Mouse (Mus musculus) heart, embryonic 10.5 days (tissue): Measurements from ENCODE around the gene Olfr642. TPM values are rescaled to one million over a fixed set of nuclear protein-coding genes. Genes with fewer than 3 reads are reported as not detected.

ENCODE experiments used
- DNase-seq: peaks from one replicate; pipeline ENCODE4 v3.0.0-alpha.2; 2017; ENCODE audit warnings: low spot score
- H3K27ac ChIP-seq: fragments of 300-500 bp; sonication (generic); 2 replicates; pipeline ENCODE4 v1.5.1; 2016; ENCODE audit warnings: mild to moderate bottlenecking
- H3K27me3 ChIP-seq: fragments of 300-500 bp; sonication (generic); 2 replicates; pipeline ENCODE4 v1.6.1; 2016; ENCODE audit warnings: mild to moderate bottlenecking; ENCODE audit not compliant: poor library complexity, insufficient read depth, severe bottlenecking
- H3K36me3 ChIP-seq: fragments of 300-500 bp; sonication (generic); 2 replicates; pipeline ENCODE4 v1.6.1; 2016; ENCODE audit warnings: mild to moderate bottlenecking, moderate library complexity
- H3K4me1 ChIP-seq: fragments of 300-500 bp; sonication (generic); 2 replicates; pipeline ENCODE4 v1.6.1; 2016; ENCODE audit warnings: mild to moderate bottlenecking
- H3K4me3 ChIP-seq: fragments of 300-500 bp; sonication (generic); 2 replicates; pipeline ENCODE4 v1.5.1; 2016; ENCODE audit warnings: mild to moderate bottlenecking, moderate library complexity
- H3K9me3 ChIP-seq: fragments of 300-500 bp; sonication (generic); 2 replicates; pipeline ENCODE4 v1.6.1; 2016; ENCODE audit warnings: mild to moderate bottlenecking, moderate library complexity
- WGBS: fragments of 180-500 bp; shearing (Covaris S2); methylation state at CpG from one replicate; pipeline ENCODE4 v1.1.7; 2016; 5-methylcytosine and 5-hydroxymethylcytosine counted together
- polyA plus RNA-seq: library from polyadenylated mRNA; unstranded; fragments of >200 nt; fragmentation: Nextera tagmentation; extraction: Ambion mirVana; gene quantifications from 2 replicates; pipeline ENCODE4 v1.2.1, GENCODE M21; 2016

The Olfr642 gene
- polyA plus RNA-seq = not detected in 2 replicates

- no peaks in the 10 kb centered on the region for H3K36me3 ChIP-seq
- DNase-seq = no peak
- 60% methylated on average over 1 of the region's 1 CpGs for WGBS
Observed at GRCm38 (mm10) chr7:104052566-104052965, at the start of gene Olfr642. TSS of gene Olfr642 (minus strand) at chr7:104052666.

GRCm38 (mm10) chr7:104085365-104085764 is 32.9 kb upstream of the Olfr642 start, which contains the start of gene Olfr645:
TSS of gene Olfr645 (minus strand) at chr7:104085465.
- Histone ChIP-seq H3K9me3 (no peaks in the 10 kb centered on the region), H3K27me3 (no peaks in the 10 kb centered on the region), H3K27ac (no peak within 1 kb of the TSS), H3K36me3 (no peaks in the 10 kb centered on the region), H3K4me3 (no peak within 1 kb of the TSS), H3K4me1 (no peaks in the 10 kb centered on the region)
- DNase-seq = no peak
- WGBS = 60% methylated on average over 1 of the region's 1 CpGs

More at GRCm38 (mm10) chr7:104052566-104052965, at the start of gene Olfr642:
- no peak within 1 kb of the TSS for H3K27ac ChIP-seq
- no peaks in the 10 kb centered on the region for H3K9me3 ChIP-seq
- no peak within 1 kb of the TSS for H3K4me3 ChIP-seq
- H3K4me1 ChIP-seq = no peaks in the 10 kb centered on the region
- H3K27me3 ChIP-seq = no peaks in the 10 kb centered on the region

DNA sequence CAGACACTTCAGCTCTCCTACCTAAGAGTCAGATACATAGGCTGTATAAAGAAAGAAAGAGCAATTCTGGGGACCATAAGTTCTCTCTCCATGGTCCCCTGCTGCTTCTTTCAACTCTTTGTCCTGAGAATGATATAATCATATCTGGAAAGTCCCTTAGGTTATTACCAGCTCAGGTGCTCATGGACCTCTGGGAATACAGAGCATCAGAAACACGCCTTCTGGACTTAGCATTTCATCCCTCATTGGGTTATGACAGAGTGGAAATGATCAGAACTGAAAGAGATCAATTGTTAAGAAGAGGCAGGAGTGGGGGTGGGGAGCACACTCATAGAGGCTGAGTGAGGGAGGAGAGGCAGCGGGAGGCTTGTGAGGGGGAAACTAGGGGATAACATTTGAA is 19.3 kb upstream of the Olfr642 start, which contains the start of gene Olfr644:
TSS of gene Olfr644 (minus strand) at position 101 of the 400 bp plus-strand sequence.
- WGBS = 70% methylated on average over 2 of the region's 2 CpGs
- no peak within 1 kb of the TSS for H3K4me3 ChIP-seq
- H3K4me1 ChIP-seq = no peaks in the 10 kb centered on the region
- H3K36me3 ChIP-seq = no peaks in the 10 kb centered on the region
- no peak within 1 kb of the TSS for H3K27ac ChIP-seq
- no peaks in the 10 kb centered on the region for H3K9me3 ChIP-seq
- DNase-seq = no peak
- H3K27me3 ChIP-seq = no peaks in the 10 kb centered on the region

DNA sequence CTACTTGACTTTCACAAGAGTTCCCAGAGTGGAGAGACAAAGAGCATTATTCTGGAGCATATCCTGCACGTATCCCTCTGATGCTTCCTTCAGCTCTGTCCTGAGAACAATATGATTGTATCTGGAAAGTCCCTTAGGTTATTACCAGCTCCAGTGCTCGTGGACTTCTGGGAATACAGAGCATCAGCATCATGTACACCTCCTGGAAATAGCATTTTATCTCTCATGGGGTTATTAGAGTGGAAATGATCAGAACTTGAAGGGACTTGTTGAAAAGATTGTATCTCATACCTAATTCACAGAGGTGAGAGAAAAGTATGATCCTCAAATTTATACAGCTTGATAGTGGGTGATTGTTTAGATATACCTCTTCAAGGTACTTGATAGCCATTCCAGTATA is 8.9 kb upstream of the Olfr642 start, which contains the start of gene 4930516K23Rik:
TSS of gene 4930516K23Rik (minus strand) at position 101 of the 400 bp plus-strand sequence.
- Histone ChIP-seq H3K4me3 (no peak within 1 kb of the TSS), H3K4me1 (no peaks in the 10 kb centered on the region), H3K27me3 (no peaks in the 10 kb centered on the region), H3K9me3 (no peaks in the 10 kb centered on the region), H3K36me3 (no peaks in the 10 kb centered on the region), H3K27ac (no peak within 1 kb of the TSS)
- WGBS = 47% methylated on average over 2 of the region's 2 CpGs
- DNase-seq = no peak

- Histone ChIP-seq H3K27me3 (no peaks in the 10 kb centered on the region), H3K9me3 (no peaks in the 10 kb centered on the region), H3K36me3 (no peaks in the 10 kb centered on the region), H3K4me3 (no peak overlapping the region), H3K27ac (no peak overlapping the region), H3K4me1 (no peaks in the 10 kb centered on the region)
- WGBS = 87% methylated on average over 1 of the region's 1 CpGs
- no peak for DNase-seq
Observed at GRCm38 (mm10) chr7:104059215-104059614, 6.7 kb upstream of the Olfr642 start.

DNA sequence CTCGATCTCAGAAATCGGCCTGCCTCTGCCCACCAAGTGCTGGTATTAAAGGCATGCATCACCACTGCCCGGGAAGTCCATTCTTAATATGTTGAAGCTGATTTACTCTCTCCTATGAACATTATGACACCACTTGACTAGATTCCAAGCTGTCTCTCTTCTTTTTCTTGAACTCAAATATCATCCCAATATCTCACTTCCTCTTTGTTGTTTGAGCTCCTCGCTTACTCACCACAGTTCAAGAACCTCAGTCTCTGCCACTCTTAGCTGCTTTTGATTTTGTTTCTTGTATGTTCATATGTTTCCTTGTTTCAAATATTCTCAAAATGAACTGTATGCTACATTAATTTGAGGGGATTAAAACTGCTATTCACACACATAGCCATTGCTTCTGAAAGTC is 1.7 kb downstream of the Olfr642 start:
- H3K27me3 ChIP-seq = no peaks in the 10 kb centered on the region
- H3K4me1 ChIP-seq = no peaks in the 10 kb centered on the region
- no peak for DNase-seq
- H3K27ac ChIP-seq = no peak overlapping the region
- H3K36me3 ChIP-seq = no peaks in the 10 kb centered on the region
- WGBS = 79% methylated on average over 4 of the region's 4 CpGs
- no peaks in the 10 kb centered on the region for H3K9me3 ChIP-seq
- no peak overlapping the region for H3K4me3 ChIP-seq

GRCm38 (mm10) chr7:104035145-104035544 is 17.3 kb downstream of the Olfr642 start, which contains the start of gene Olfr641:
TSS of gene Olfr641 (plus strand) at chr7:104035445.
- 62% methylated on average over 1 of the region's 1 CpGs for WGBS
- no peak within 1 kb of the TSS for H3K4me3 ChIP-seq
- no peaks in the 10 kb centered on the region for H3K4me1 ChIP-seq
- no peaks in the 10 kb centered on the region for H3K36me3 ChIP-seq
- H3K9me3 ChIP-seq = no peaks in the 10 kb centered on the region
- no peak within 1 kb of the TSS for H3K27ac ChIP-seq
- no peaks in the 10 kb centered on the region for H3K27me3 ChIP-seq
- no peak for DNase-seq

- Histone ChIP-seq H3K27me3 (no peaks in the 10 kb centered on the region), H3K4me3 (no peak overlapping the region), H3K4me1 (no peaks in the 10 kb centered on the region), H3K27ac (no peak overlapping the region), H3K9me3 (no peaks in the 10 kb centered on the region), H3K36me3 (no peaks in the 10 kb centered on the region)
- no peak for DNase-seq
- WGBS = 71% methylated on average over 3 of the region's 3 CpGs
Observed at GRCm38 (mm10) chr7:104026978-104027377, 25.5 kb downstream of the Olfr642 start.

DNA sequence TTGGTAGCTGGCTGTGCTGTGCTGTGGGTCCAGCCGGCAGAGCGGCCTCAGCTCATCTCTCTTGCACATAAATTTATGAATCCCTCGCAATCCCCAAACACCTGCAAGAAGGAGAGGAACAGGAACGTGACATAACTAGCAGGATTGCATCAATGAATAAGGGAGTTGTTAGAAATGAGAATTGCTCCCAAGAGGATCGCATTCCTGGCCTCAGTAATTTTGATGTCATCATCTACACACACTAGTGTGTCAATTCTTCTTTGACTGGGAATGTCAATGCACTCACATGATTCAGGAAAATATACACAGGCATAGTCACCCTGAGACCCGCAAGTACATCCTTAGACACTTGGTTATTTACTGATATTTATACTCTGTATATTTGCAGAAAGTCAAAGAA is 27.0 kb downstream of the Olfr642 start, which contains the start of gene Olfr640:
TSS of gene Olfr640 (minus strand) at position 101 of the 400 bp plus-strand sequence.
- 69% methylated on average over 6 of the region's 6 CpGs for WGBS
- H3K9me3 ChIP-seq = no peaks in the 10 kb centered on the region
- no peaks in the 10 kb centered on the region for H3K27me3 ChIP-seq
- no peak within 1 kb of the TSS for H3K4me3 ChIP-seq
- H3K4me1 ChIP-seq = no peaks in the 10 kb centered on the region
- no peaks in the 10 kb centered on the region for H3K36me3 ChIP-seq
- DNase-seq = no peak
- no peak within 1 kb of the TSS for H3K27ac ChIP-seq

DNA sequence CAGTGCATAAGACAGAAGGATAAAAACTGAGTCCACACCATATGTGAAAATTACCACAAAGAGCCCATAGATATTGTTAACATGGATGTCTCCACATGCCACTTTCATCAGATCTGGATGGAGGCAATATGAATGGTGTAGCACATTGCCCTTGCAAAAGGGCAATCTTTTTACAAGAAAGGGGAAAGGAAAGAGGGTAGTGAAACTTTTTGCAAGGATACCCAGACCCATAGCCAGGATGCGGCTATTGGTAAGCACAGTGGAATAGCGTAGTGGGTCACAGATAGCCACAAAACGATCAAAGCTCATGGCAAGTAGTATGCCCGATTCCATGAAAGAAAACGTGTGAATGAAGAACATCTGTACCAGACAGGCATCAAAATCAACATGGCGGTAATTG is 30.8 kb downstream of the Olfr642 start:
- Histone ChIP-seq H3K9me3 (no peaks in the 10 kb centered on the region), H3K27ac (no peak overlapping the region), H3K4me1 (no peaks in the 10 kb centered on the region), H3K27me3 (no peaks in the 10 kb centered on the region), H3K4me3 (no peak overlapping the region), H3K36me3 (no peaks in the 10 kb centered on the region)
- WGBS = 80% methylated on average over 6 of the region's 6 CpGs
- no peak for DNase-seq

DNA sequence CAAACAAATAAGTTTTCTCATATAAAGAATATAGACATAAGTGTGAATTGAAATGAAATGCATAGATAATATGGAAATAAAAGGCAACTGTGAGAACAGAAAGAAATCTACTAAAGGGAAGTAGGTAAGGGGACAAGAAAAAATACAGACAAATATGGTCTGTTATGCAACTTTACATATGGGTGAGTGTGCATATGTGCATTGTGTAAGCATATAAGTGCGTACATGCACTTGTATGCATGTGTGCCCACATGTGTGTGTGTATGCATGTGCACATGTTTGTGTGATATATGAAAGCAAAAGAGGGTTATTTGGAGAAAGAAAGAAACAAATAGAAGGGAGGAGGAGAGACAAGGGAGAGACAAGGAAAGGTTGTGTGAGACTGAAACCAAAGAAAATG is 33.5 kb downstream of the Olfr642 start:
- no peaks in the 10 kb centered on the region for H3K9me3 ChIP-seq
- 79% methylated on average over 1 of the region's 1 CpGs for WGBS
- no peak overlapping the region for H3K4me3 ChIP-seq
- no peaks in the 10 kb centered on the region for H3K27me3 ChIP-seq
- H3K4me1 ChIP-seq = no peaks in the 10 kb centered on the region
- no peaks in the 10 kb centered on the region for H3K36me3 ChIP-seq
- no peak for DNase-seq
- H3K27ac ChIP-seq = no peak overlapping the region

DNA sequence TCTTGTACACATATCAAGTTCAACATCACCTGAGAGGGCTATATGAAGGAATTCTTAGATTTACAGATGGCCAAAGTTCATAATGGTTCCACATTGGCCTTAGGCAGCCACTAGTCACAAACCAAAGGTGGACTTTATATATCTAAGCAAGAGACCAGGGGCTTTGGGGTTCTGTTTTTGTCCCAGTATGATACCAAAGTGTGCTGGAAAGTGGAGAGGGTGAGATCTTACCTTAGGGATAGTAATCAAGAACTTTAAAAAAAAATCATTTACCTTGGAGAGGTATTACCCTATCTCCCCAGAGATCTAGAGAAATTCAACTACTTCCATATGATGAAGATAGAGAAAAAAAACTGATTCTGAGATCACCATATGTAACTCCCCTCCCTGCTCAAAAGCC is 35.3 kb downstream of the Olfr642 start, which contains the start of gene Olfr639:
TSS of gene Olfr639 (minus strand) at position 101 of the 400 bp plus-strand sequence.
- H3K36me3 ChIP-seq = no peaks in the 10 kb centered on the region
- H3K9me3 ChIP-seq = no peaks in the 10 kb centered on the region
- H3K4me1 ChIP-seq = no peaks in the 10 kb centered on the region
- H3K27me3 ChIP-seq = no peaks in the 10 kb centered on the region
- no peak within 1 kb of the TSS for H3K4me3 ChIP-seq
- DNase-seq = no peak
- no peak within 1 kb of the TSS for H3K27ac ChIP-seq

GRCm38 (mm10) chr7:103999124-103999523 is 53.3 kb downstream of the Olfr642 start:
- Histone ChIP-seq H3K27ac (no peak overlapping the region), H3K27me3 (no peaks in the 10 kb centered on the region), H3K9me3 (no peaks in the 10 kb centered on the region), H3K36me3 (no peaks in the 10 kb centered on the region), H3K4me1 (no peaks in the 10 kb centered on the region), H3K4me3 (no peak overlapping the region)
- no peak for DNase-seq

GRCm38 (mm10) chr7:103998446-103998845 is 54.0 kb downstream of the Olfr642 start, which contains the start of gene Olfr638:
TSS of gene Olfr638 (plus strand) at chr7:103998746.
- DNase-seq = no peak
- Histone ChIP-seq H3K27ac (no peak within 1 kb of the TSS), H3K4me3 (no peak within 1 kb of the TSS), H3K9me3 (no peaks in the 10 kb centered on the region), H3K27me3 (no peaks in the 10 kb centered on the region), H3K4me1 (no peaks in the 10 kb centered on the region), H3K36me3 (no peaks in the 10 kb centered on the region)
